Mouse (Mus musculus): ENCODE results near the gene Olfr715.
"Not testable (repeated sequence)": the region's sequence is repeated elsewhere in the genome, so short reads cannot be mapped to it uniquely, and the experiment has no call there.

Olfr715 gene

GRCm38 (mm10) chr7:107130983-107131382, at the start of gene Olfr715:
TSS of gene Olfr715 (minus strand) at chr7:107131083.
- DNase-seq (ENCODE audit: low spot score): not testable (repeated sequence)

GRCm38 (mm10) chr7:107180406-107180805, 49.5 kb upstream of the Olfr715 start:
- DNase-seq (ENCODE audit: low spot score): no peak

- DNase-seq (ENCODE audit: low spot score): no peak
These were observed 35.8 kb upstream of the Olfr715 start, which contains the start of gene Nlrp14 for GRCm38 (mm10) chr7:107166690-107167089. TSS of gene Nlrp14 (plus strand) at chr7:107166990.

GRCm38 (mm10) chr7:107138027-107138426, 7.1 kb upstream of the Olfr715 start, which contains the start of gene Olfr716:
TSS of gene Olfr716 (plus strand) at chr7:107138327.
- DNase-seq (ENCODE audit: low spot score): not testable (repeated sequence)

- not testable (repeated sequence) for DNase-seq (ENCODE audit: low spot score)
These were observed 20.6 kb downstream of the Olfr715 start, which contains the start of gene Olfr715b for GRCm38 (mm10) chr7:107110269-107110668. TSS of gene Olfr715b (minus strand) at chr7:107110369.

GRCm38 (mm10) chr7:107092920-107093319, 38.0 kb downstream of the Olfr715 start, which contains the start of gene Olfr17:
TSS of gene Olfr17 (plus strand) at chr7:107093220.
- DNase-seq (ENCODE audit: low spot score): no peak
